Mouse (Mus musculus) layer of hippocampus, adult 6 months (tissue): Measurements from ENCODE around the gene Trim15. TPM values are rescaled to one million over a fixed set of nuclear protein-coding genes. Genes with fewer than 3 reads are reported as not detected.

Experiments used
- long read RNA-seq, 2 experiments: library from polyadenylated mRNA; unstranded; transcript quantifications; one replicate each; pipeline ENCODE4 v2.0.0; 2019 to 2020
- polyA plus RNA-seq: library from polyadenylated mRNA; unstranded; fragments of <200 nt; fragmentation: Nextera tagmentation; gene quantifications from 2 replicates; pipeline ENCODE4 v1.2.3, GENCODE M21; 2021

Trim15 gene
- polyA plus RNA-seq = not detected in 2 replicates
- long read RNA-seq, experiment 1 = 0 reads
- long read RNA-seq, experiment 2, partial matches to known transcripts = 0 of 3 reads
- long read RNA-seq, experiment 2, other reads (novel, unspliced or antisense) = 0 of 3 reads

DNA sequence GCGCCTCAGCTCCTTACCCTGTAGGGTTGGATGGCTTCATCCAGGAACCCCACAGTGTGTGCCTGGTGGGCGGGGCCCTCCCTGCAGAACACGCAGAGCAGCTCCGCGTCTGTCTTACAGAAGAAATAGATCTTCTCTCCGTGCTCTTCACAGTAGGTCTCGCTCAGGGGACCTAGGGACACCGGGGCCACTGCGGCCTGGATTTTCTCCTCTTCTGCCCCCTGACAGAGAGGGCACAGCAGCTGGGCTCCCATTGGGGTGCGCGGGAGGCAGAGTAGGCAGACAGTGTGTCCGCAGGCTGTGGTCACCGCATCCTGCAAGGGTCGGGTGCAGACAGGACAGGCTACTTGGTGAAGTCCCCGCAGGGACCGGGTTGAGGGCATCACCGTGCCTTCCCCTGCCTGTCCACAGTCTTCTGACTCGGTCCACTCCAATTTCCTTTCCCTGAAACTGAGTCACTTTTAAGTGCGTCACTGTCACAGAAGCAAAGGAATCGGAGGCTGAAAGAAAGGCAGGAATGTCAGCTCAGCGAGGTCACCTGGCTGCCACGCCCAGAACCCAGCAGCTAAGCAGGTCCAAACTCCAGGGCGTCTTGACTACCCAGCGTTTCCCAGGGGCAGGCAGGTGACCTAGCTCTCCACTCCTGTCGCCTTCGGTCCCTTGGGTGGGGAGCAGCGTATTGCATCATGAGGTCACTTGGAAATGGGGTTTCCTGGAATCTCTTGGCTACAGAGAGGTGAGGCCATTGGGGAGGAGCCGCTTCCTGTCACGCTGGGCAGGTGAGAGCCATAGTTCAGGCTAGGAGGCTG lies at the start of gene Trim15:
Gene Trim15, minus strand, starts transcription at position 492 of the 809 bp plus-strand sequence.

DNA sequence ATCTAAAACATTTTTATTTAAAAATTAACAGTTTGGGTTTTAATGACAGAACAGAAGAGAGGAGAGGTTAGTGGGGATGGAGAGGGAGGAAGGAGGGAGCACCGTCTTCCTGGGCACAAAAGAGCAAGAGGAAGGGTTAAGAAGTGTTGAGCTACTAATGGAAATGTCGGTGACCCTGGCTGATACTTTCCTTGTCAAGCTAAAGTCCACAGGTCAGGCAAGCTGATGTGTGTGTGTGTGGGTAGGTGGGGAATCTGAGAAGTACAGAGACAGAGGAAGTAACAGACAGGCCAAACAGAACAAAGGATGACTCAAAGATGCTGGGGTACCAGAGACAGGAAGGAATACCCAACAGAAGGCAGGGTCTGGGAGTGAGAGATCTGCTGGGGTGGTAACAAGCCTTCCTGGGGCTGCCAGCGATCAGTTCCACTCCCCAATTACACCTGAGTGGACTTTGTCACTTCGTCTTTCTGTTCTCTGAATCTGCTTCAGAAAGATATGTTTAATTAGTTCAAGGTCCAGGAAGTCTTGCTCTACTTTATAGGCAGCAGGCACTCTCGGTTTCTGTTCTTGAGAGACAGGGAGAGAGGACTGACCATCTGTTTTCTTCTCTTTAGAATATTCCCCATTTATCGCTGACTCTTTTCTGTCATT lies 30.7 kb upstream of the Trim15 start, which contains the start of gene Trim31:
Gene Trim31, plus strand, starts transcription at position 567 of the 654 bp plus-strand sequence.

DNA sequence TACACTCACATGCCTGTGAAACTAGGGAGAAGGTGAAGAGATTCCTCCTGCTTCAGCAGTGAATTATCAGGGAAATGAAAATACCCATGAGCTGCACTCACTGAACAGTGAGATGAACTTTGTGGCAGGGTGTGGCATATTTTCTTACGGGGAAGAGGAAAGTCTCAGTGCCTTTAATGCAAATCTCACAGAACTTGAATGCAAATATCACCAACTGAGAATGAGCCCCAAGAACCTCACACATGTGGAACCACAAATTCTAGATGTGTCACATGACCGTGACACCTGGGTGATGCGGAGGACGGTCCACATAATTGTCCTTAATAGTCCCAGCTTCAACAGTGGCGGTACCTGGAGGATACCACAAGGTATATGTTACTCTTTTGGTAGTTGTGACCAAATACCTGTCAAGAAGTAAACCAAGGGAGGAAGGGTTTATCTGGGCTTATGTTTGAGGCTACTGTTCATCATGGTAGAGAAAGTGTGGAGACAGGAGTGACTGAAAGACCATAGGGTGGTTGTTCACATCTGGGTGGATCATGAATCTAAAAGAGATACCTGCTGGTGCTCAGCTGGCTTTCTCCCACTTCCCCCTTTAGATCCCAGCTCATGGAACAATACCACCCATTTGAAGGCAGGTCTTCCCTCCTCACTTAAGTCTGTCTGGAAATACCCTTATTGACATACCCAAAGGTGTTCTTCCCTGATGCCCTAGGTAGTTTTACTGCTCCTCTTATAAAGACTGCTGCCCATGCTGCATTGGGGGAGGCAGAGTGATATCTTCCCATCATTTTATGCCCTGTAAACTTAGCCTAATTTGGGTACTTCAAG lies 23.3 kb upstream of the Trim15 start, which contains the start of gene Trim40:
Gene Trim40, minus strand, starts transcription at position 51 of the 831 bp plus-strand sequence.

DNA sequence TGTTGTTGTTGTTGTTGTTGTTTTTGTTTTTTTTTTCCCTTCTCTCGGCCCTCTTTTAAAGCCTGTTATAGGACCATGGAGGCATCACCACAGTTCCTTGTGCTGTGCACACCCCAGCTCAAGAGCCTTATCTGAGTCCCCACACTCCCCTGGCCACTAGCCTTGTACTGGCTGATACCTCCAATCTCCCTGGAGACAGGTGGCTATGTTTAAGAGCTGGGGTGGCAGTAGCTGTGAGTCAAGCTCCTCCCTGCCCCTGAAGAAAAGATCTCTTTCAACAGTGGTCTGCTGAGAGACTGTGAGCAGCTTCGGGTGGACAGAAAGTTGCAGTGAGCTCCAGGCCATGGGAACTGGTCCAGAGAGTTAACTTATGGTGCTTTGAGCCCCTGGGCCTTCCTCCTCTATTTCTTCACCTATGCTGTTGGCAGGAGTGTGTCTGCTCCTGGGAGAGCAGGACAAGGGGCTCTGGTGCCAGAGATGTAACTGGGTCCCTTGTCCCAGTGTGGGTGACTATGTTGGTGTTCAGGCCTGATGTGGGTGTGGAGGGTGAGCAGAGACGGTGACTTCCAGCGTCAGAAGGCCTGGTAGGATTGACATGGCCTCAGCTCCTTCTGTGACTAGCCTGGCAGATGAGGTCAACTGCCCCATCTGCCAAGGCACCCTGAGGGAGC lies 2.4 kb upstream of the Trim15 start, which contains the start of gene Trim10:
Gene Trim10, plus strand, starts transcription at position 291 of the 671 bp plus-strand sequence.

DNA sequence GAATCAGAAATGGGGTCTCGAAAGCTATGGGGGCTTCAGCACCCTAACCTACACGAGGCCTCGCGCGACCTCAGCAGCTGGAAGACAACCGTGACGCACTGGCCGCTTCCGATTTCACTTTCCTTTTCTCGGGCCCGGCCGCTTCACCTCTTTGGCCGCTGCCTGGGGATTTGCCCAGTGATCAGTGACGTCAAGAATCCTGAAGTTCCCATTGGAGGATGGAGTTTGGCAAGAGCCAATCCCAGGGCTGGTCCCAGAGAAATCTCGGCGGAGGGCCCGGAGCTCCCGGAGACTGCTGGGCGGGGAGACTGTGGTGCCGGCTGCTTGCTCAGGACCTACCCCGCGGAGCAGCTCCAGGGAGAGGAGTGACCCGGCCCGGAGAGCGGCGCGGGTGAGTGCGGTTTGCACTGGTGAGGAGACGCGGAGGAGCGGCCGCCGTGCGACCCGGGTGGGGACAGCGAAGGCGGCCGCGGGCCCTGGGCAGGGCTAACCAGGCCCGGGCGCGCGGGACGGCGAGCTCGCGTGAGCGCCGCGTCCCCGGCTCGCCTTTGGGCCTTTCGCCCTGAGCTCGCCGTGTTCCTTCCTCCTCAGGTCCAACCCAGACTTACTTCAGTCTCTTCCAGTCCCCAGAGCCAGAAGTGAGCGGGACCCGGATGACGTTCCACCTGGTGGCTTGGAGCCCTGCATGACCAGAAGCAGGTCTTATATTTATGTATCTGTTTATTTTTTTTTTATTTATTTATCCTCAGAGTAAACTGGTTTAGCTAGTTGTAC lies 29.9 kb downstream of the Trim15 start, which contains the start of gene Trim26:
Gene Trim26, plus strand, starts transcription at position 261 of the 774 bp plus-strand sequence.

DNA sequence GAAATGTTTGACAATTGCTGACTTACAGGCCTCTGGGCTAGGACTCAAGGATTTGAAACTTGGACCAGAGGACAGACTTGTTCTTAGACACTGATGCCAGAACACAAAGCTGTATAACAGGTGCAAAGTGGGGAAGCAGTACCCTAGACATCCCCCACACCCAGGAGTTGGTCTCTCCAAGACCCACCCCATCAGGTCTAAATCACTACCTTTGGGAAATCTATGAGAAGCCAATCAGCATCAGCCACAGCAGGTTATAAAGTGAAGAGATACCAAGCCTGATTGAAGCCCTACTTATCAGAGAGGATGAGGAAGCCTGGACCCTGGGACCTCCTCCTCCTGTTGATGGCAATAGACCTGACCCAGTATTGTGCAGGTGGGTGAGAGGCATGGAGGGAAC lies 55.1 kb downstream of the Trim15 start, which contains the start of gene H2-M10.6:
Gene H2-M10.6, plus strand, starts transcription at position 301 of the 400 bp plus-strand sequence.

Other genes starting within 250 kb of the Trim15 start
- not detected in 2 replicates for gene H2-M9, start 224.5 kb downstream of the Trim15 start, polyA plus RNA-seq
- gene H2-M1, start 195.0 kb downstream of the Trim15 start, polyA plus RNA-seq = not detected in 2 replicates
- gene H2-M10.5, start 94.3 kb downstream of the Trim15 start, polyA plus RNA-seq = not detected in 2 replicates
- gene H2-M10.6, start 55.0 kb downstream of the Trim15 start, polyA plus RNA-seq = not detected in 2 replicates
- gene Trim26, start 30.1 kb downstream of the Trim15 start, polyA plus RNA-seq = 10.3 and 11.1 TPM in 2 replicates
- not detected in 2 replicates for gene Trim10, start 2.4 kb upstream of the Trim15 start, polyA plus RNA-seq
- not detected in 2 replicates for gene Trim40, start 22.9 kb upstream of the Trim15 start, polyA plus RNA-seq
- gene Trim31, start 30.9 kb upstream of the Trim15 start, polyA plus RNA-seq = not detected in 2 replicates
- gene Rnf39, start 75.7 kb upstream of the Trim15 start, polyA plus RNA-seq = 4.9 and 5.6 TPM in 2 replicates
- 207 and 224 TPM in 2 replicates for gene Ppp1r11, start 84.5 kb upstream of the Trim15 start, polyA plus RNA-seq
- 76.9 and 81.0 TPM in 2 replicates for gene Znrd1, start 91.3 kb upstream of the Trim15 start, polyA plus RNA-seq
- gene Znrd1as, start 91.4 kb upstream of the Trim15 start, polyA plus RNA-seq = 6.8 and 7.5 TPM in 2 replicates
- gene 2410137M14Rik, start 114.0 kb upstream of the Trim15 start, polyA plus RNA-seq = not detected in 2 replicates
- gene H2-M5, start 122.3 kb upstream of the Trim15 start, polyA plus RNA-seq = 0.15 TPM in 1 of 2 replicates, not detected in the other
- gene Zfp57, start 134.0 kb upstream of the Trim15 start, polyA plus RNA-seq = 0.85 and 1.7 TPM in 2 replicates
- gene Mog, start 156.2 kb upstream of the Trim15 start, polyA plus RNA-seq = 88.1 and 99.0 TPM in 2 replicates
- 44.8 and 46.3 TPM in 2 replicates for gene Gabbr1, start 178.8 kb upstream of the Trim15 start, polyA plus RNA-seq
- gene Olfr90, start 221.3 kb upstream of the Trim15 start, polyA plus RNA-seq = not detected in 2 replicates
- gene Olfr91, start 231.1 kb upstream of the Trim15 start, polyA plus RNA-seq = not detected in 2 replicates